Mouse (Mus musculus) brain, adult 10 weeks (tissue): Measurements from ENCODE around the gene Vgll1. TPM values are rescaled to one million over a fixed set of nuclear protein-coding genes. Genes with fewer than 3 reads are reported as not detected.

Experiments used
- polyA plus RNA-seq: library from polyadenylated mRNA; stranded (reverse); fragments of 350-450 nt; fragmentation: Illumina TruSeq; extraction: RNeasy Lipid Tissue Mini Kit (QIAGEN cat#74804); gene quantifications from one replicate; pipeline ENCODE4 v1.2.3, GENCODE M21; 2015; ENCODE audit warnings: low read depth, low replicate concordance

Gene Vgll1
- polyA plus RNA-seq, result not detected

GRCm38 (mm10) chrX:57087806-57088205, at the start of gene Vgll1:
TSS of gene Vgll1 (plus strand) at chrX:57088106.

GRCm38 (mm10) chrX:57042774-57043173, 45.1 kb upstream of the Vgll1 start, which contains the start of gene Brs3:
TSS of gene Brs3 (plus strand) at chrX:57043074.

GRCm38 (mm10) chrX:57053174-57053992, 34.5 kb upstream of the Vgll1 start, which contains the start of gene Htatsf1:
TSS of gene Htatsf1 (plus strand) at chrX:57053583.

Other genes with a start within 250 kb of the Vgll1 start
- not detected for gene Adgrg4, start 217.9 kb upstream of the Vgll1 start, polyA plus RNA-seq
- 0.36 TPM for gene Brs3, start 45.0 kb upstream of the Vgll1 start, polyA plus RNA-seq
- gene Htatsf1, start 34.5 kb upstream of the Vgll1 start, polyA plus RNA-seq, result 54.0 TPM
- not detected for gene Cd40lg, start 124.0 kb downstream of the Vgll1 start, polyA plus RNA-seq